Mouse (Mus musculus): ENCODE data around the gene Gpr137. TPM values are rescaled to one million over a fixed set of nuclear protein-coding genes. Genes with fewer than 3 reads are reported as not detected.
A peak's percentile ranks its signal among the peaks of the same experiment; 100 is the strongest.

Gene Gpr137
- polyA plus RNA-seq, 1 experiment from 2014 or later: 20.4 TPM

DNA sequence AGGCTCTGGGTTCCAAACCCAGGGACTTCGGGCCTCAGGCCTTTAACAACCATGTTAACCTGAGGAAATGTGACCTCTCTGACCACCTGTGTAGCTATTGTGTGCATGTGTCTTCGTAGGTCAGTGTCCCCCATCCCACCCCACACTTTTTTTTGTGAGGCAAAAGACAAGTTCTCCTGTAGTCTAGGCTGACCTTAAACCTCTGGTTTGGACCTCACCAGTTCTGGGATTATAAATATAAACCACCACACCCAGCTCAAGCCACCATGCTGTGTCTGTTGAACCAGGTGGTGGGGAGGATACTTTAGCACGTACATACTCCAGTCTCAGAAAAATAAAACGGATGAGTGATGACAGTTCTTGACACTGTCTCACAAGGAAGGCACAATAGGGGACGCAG is 7.7 kb upstream of the Gpr137 start:
- no peaks in the 10 kb centered on the region for H3K27me3 ChIP-seq (replicated peaks)
- peak overlapping the region; percentile 74; the same call in 1 of the 2 replicates for H3K9ac ChIP-seq
- H3K9me3 ChIP-seq: no peaks in the 10 kb centered on the region
- H3K4me3 ChIP-seq (replicated peaks): peak overlapping the region; percentile 55
- H3K36me3 ChIP-seq: peaks cover 11% of the 10 kb centered on the region
- WGBS: 50% methylated on average over 5 of the region's 5 CpGs
- peaks cover 36% of the 10 kb centered on the region for H3K4me1 ChIP-seq (replicated peaks)
- ATAC-seq: no peak
- peak overlapping the region; percentile 97 for H3K27ac ChIP-seq
- H3K4me2 ChIP-seq (replicated peaks): peak overlapping the region; percentile 88

GRCm38 (mm10) chr19:6949532-6949931 is 7.3 kb upstream of the Gpr137 start:
- peak overlapping the region; percentile 88 for H3K4me2 ChIP-seq (replicated peaks)
- H3K27me3 ChIP-seq (replicated peaks): no peaks in the 10 kb centered on the region
- peaks cover 6% of the 10 kb centered on the region for H3K36me3 ChIP-seq
- no peaks in the 10 kb centered on the region for H3K9me3 ChIP-seq
- peaks cover 36% of the 10 kb centered on the region for H3K4me1 ChIP-seq (replicated peaks)
- peak overlapping the region; percentile 97 for H3K27ac ChIP-seq
- H3K4me3 ChIP-seq (replicated peaks): peak overlapping the region; percentile 55; the same call in 1 of the 2 replicates
- 81% methylated on average over 5 of the region's 5 CpGs for WGBS
- peak overlapping the region; percentile 31; the same call in 1 of the 2 replicates for H3K9ac ChIP-seq
- ATAC-seq: no peak

GRCm38 (mm10) chr19:6948186-6948585 is 5.9 kb upstream of the Gpr137 start:
- H3K4me3 ChIP-seq (replicated peaks): no peak overlapping the region
- H3K36me3 ChIP-seq: no peaks in the 10 kb centered on the region; the same call in 1 of the 2 replicates
- no peaks in the 10 kb centered on the region for H3K27me3 ChIP-seq (replicated peaks)
- H3K4me1 ChIP-seq (replicated peaks): peaks cover 34% of the 10 kb centered on the region
- H3K9me3 ChIP-seq: no peaks in the 10 kb centered on the region
- H3K9ac ChIP-seq: no peak overlapping the region
- 83% methylated on average over 4 of the region's 4 CpGs for WGBS
- H3K4me2 ChIP-seq (replicated peaks): no peak overlapping the region
- no peak overlapping the region for H3K27ac ChIP-seq
- no peak for ATAC-seq

DNA sequence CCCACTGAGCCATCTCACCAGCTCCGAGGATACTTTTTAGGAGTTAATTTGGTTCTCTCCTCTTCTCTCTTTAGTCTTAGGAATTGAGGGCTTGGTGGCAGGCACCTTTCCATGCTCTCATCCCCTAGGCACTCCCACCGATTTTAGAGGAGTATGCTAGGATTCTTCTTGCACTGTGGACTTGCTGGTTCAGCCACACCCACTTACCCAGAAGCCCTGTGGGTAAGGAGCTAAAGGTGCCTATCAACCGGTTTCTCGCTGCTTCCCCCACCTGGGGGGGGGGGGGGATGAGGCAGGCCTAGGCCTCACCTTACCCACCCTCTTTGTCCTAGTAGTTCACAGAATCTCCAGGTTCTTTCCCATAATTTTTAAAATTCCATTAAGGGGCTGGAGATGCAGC is 5.5 kb upstream of the Gpr137 start:
- ATAC-seq: no peak
- 56% methylated on average over 4 of the region's 4 CpGs for WGBS
- H3K9me3 ChIP-seq: no peaks in the 10 kb centered on the region

GRCm38 (mm10) chr19:6943709-6944108 is 1.4 kb upstream of the Gpr137 start:
- H3K4me2 ChIP-seq (replicated peaks): no peak overlapping the region
- no peak overlapping the region for H3K27ac ChIP-seq
- H3K4me3 ChIP-seq (replicated peaks): no peak overlapping the region
- no peak for ATAC-seq
- peaks cover 22% of the 10 kb centered on the region for H3K4me1 ChIP-seq (replicated peaks)
- no peaks in the 10 kb centered on the region for H3K9me3 ChIP-seq
- no peaks in the 10 kb centered on the region for H3K36me3 ChIP-seq
- WGBS: 91% methylated on average over 6 of the region's 6 CpGs
- H3K9ac ChIP-seq: no peak overlapping the region
- H3K27me3 ChIP-seq (replicated peaks): no peaks in the 10 kb centered on the region

More for the DNA sequence above, 5.5 kb upstream of the Gpr137 start:
- Histone ChIP-seq H3K27me3 (replicated peaks) (no peaks in the 10 kb centered on the region), H3K4me3 (replicated peaks) (no peak overlapping the region), H3K9ac (no peak overlapping the region), H3K4me2 (replicated peaks) (no peak overlapping the region), H3K4me1 (replicated peaks) (peaks cover 32% of the 10 kb centered on the region), H3K27ac (no peak overlapping the region), H3K36me3 (no peaks in the 10 kb centered on the region; the same call in 1 of the 2 replicates)

DNA sequence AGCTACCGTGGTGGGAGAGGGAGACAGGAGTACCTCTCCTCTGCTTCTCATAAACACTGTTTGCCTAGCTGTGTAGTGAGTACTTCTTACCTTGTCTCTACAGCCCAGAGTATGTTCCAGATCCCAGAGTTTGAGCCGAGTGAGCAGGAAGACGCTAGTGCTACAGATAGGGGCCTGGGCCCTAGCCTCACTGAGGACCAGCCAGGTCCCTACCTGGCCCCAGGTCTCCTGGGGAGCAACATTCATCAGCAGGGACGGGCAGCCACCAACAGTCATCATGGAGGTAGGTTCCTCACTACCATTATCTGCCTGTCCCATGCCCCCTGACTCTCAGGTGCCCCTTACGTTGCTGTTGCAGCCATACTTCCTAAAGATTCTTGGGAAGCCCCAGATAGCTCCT is 484 bp upstream of the Gpr137 start:
- ATAC-seq: peak; percentile 2; the same call in 1 of the 2 replicates
- H3K9ac ChIP-seq: peak overlapping the region; percentile 90

GRCm38 (mm10) chr19:6941372-6942248 is 670 bp downstream of the Gpr137 start, which contains the start of gene Bad:
Bad (plus strand) TSS chr19:6941861.
- Histone ChIP-seq H3K9me3 (no peaks in the 10 kb centered on the region), H3K9ac (peak within 1 kb of the TSS; percentile 90), H3K4me3 (replicated peaks) (peak within 1 kb of the TSS; percentile 78), H3K4me1 (replicated peaks) (peaks cover 26% of the 10 kb centered on the region), H3K4me2 (replicated peaks) (peak within 1 kb of the TSS; percentile 95), H3K27ac (peak within 1 kb of the TSS; percentile 96), H3K27me3 (replicated peaks) (no peaks in the 10 kb centered on the region), H3K36me3 (no peaks in the 10 kb centered on the region)
- peak; percentile 88 for ATAC-seq
- WGBS: under 1% methylated on average over 83 of the region's 83 CpGs

More for the DNA sequence above, 484 bp upstream of the Gpr137 start:
- Histone ChIP-seq H3K4me3 (replicated peaks) (peak overlapping the region; percentile 78), H3K36me3 (no peaks in the 10 kb centered on the region), H3K27me3 (replicated peaks) (no peaks in the 10 kb centered on the region), H3K27ac (peak overlapping the region; percentile 96), H3K4me1 (replicated peaks) (peaks cover 26% of the 10 kb centered on the region), H3K4me2 (replicated peaks) (peak overlapping the region; percentile 95), H3K9me3 (no peaks in the 10 kb centered on the region)
- 20% methylated on average over 5 of the region's 5 CpGs for WGBS

GRCm38 (mm10) chr19:6940396-6941351 is 1.6 kb downstream of the Gpr137 start:
- H3K9ac ChIP-seq: peak overlapping the region; percentile 90
- WGBS: 19% methylated on average over 29 of the region's 29 CpGs
- H3K4me3 ChIP-seq (replicated peaks): peak overlapping the region; percentile 78
- peaks cover 6% of the 10 kb centered on the region; the same call in 1 of the 2 replicates for H3K27me3 ChIP-seq (replicated peaks)
- no peaks in the 10 kb centered on the region for H3K9me3 ChIP-seq
- peaks cover 26% of the 10 kb centered on the region for H3K4me1 ChIP-seq (replicated peaks)
- peak overlapping the region; percentile 95 for H3K4me2 ChIP-seq (replicated peaks)
- ATAC-seq: 0 out of 2 replicates have a peak, but pooled peaks have one; percentile 3
- H3K36me3 ChIP-seq: no peaks in the 10 kb centered on the region
- H3K27ac ChIP-seq: peak overlapping the region; percentile 55; the same call in 1 of the 2 replicates

- H3K4me2 ChIP-seq (replicated peaks): no peak overlapping the region
- 91% methylated on average over 20 of the region's 20 CpGs for WGBS
- no peak overlapping the region for H3K4me3 ChIP-seq (replicated peaks)
- H3K27ac ChIP-seq: no peak overlapping the region
- no peaks in the 10 kb centered on the region for H3K9me3 ChIP-seq
- ATAC-seq: no peak
- H3K27me3 ChIP-seq (replicated peaks): peaks cover 17% of the 10 kb centered on the region
- no peaks in the 10 kb centered on the region for H3K36me3 ChIP-seq
- no peak overlapping the region for H3K9ac ChIP-seq
- peaks cover 28% of the 10 kb centered on the region for H3K4me1 ChIP-seq (replicated peaks)
Observed at GRCm38 (mm10) chr19:6939106-6940002, 2.9 kb downstream of the Gpr137 start.

- Histone ChIP-seq H3K27me3 (replicated peaks) (peaks cover 33% of the 10 kb centered on the region), H3K36me3 (no peaks in the 10 kb centered on the region), H3K27ac (no peak overlapping the region), H3K9ac (no peak overlapping the region), H3K9me3 (no peaks in the 10 kb centered on the region), H3K4me2 (replicated peaks) (no peak overlapping the region), H3K4me3 (replicated peaks) (no peak overlapping the region), H3K4me1 (replicated peaks) (peaks cover 33% of the 10 kb centered on the region)
- WGBS: 78% methylated on average over 16 of the region's 16 CpGs
- no peak for ATAC-seq
Observed at GRCm38 (mm10) chr19:6937541-6938465, 4.5 kb downstream of the Gpr137 start.
